Comparison of ENCODE assay signal across 28 mouse cellular contexts in the genomic region with DNA sequence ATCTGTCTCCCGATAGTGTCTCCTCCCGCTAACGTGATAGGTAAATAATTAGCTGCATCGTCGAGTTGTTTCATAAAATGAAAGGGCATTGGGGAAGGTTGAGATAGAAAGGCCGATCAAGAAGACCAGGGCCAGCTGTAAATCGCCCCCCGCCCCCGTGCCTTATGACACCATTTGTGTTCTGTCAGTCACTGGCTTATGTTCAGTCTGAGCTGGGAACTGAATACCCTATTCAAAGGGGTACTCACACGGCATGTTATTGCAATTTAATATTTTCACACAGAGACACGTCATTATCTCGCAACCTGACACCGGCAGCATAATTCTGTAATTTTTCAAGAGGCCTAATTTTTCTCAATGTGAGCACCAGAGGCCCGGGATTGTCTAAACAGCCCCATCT. TPM values are rescaled to one million over a fixed set of nuclear protein-coding genes. Genes with fewer than 3 reads are reported as not detected.
DNase-seq lines count a peak whose midpoint lies in the region; ATAC-seq and TF ChIP-seq lines count a peak whose summit lies in the region.
"Had no signal": no experiment of that assay in that cellular context is flagged by ENCODE, and none has a peak within 500 bp of the region (broad histone marks: within the 10 kb centered on the region; RNA-seq: fewer than 3 reads in every experiment).

No protein-coding gene starts in this region.

- no peaks in the 10 kb centered on the region for H3K9me3 ChIP-seq in heart, embryonic 13.5 days
- H3K9me3 ChIP-seq in lung, embryonic 14.5 days (ENCODE audit: low read depth, low read length) = no peaks in the 10 kb centered on the region
- no peaks in the 10 kb centered on the region for H3K9me3 ChIP-seq in forebrain, embryonic 12.5 days
- no peaks in the 10 kb centered on the region for H3K9me3 ChIP-seq in forebrain, postnatal 0 days (ENCODE audit: low read length)

- peaks cover 84% of the 10 kb centered on the region for H3K4me1 ChIP-seq in heart, embryonic 13.5 days
- H3K4me1 ChIP-seq in lung, embryonic 14.5 days (ENCODE audit: insufficient read depth) = 0 out of 2 replicates have a peak, but pooled peaks cover 2% of the 10 kb centered on the region
- H3K4me1 ChIP-seq in forebrain, embryonic 12.5 days = peaks cover 80% of the 10 kb centered on the region
- peaks cover 13% of the 10 kb centered on the region; the same call in 1 of the 2 replicates for H3K4me1 ChIP-seq in forebrain, postnatal 0 days (ENCODE audit: insufficient read depth)

- H3K4me3 ChIP-seq in heart, embryonic 13.5 days = no peak overlapping the region
- no peak overlapping the region for H3K4me3 ChIP-seq in lung, embryonic 14.5 days (ENCODE audit: low read depth, low read length)
- H3K4me3 ChIP-seq in forebrain, embryonic 12.5 days (replicated peaks) = no peak overlapping the region
- no peak overlapping the region for H3K4me3 ChIP-seq in forebrain, postnatal 0 days (ENCODE audit: low read depth, low read length)

- DNase-seq in heart, postnatal 14 days = no peak
- DNase-seq in lung, embryonic 14.5 days = no peak
- DNase-seq in lung, postnatal 14 days = no peak
- DNase-seq in forebrain, postnatal 0 days = no peak
- no peak for DNase-seq in left cerebral cortex, adult 11 months (ENCODE audit: low spot score)
- DNase-seq: adrenal gland, postnatal 36 days; cerebellum, adult 11-12 months; cerebellum, postnatal 14 days; kidney, adult 9 months; liver, postnatal 0 days; lung, postnatal 4 days; retina, postnatal 1 day; thymus, adult 2 months had no signal

- H3K27ac ChIP-seq in heart, embryonic 13.5 days (replicated peaks) = peak overlapping the region; percentile 60; the same call in 1 of the 2 replicates
- H3K27ac ChIP-seq in lung, embryonic 14.5 days (ENCODE audit: low read depth) = 0 out of 2 replicates have a peak overlapping the region, but pooled peaks have one; percentile 20
- 0 out of 2 replicates have a peak overlapping the region, but pooled peaks have one; percentile 31 for H3K27ac ChIP-seq in forebrain, embryonic 12.5 days
- no peak overlapping the region for H3K27ac ChIP-seq in forebrain, postnatal 0 days (ENCODE audit: low read depth, low read length)
- H3K27ac ChIP-seq: hindbrain, embryonic 14.5 days had no signal

- WGBS in heart, embryonic 13.5 days = 55% methylated on average over 14 of the region's 14 CpGs
- WGBS in lung, embryonic 14.5 days = 35% methylated on average over 14 of the region's 14 CpGs
- WGBS in forebrain, embryonic 12.5 days = 43% methylated on average over 14 of the region's 14 CpGs
- 37% methylated on average over 14 of the region's 14 CpGs for WGBS in forebrain, postnatal 0 days

- H3K36me3 ChIP-seq in heart, embryonic 13.5 days = no peaks in the 10 kb centered on the region
- H3K36me3 ChIP-seq in lung, embryonic 14.5 days (ENCODE audit: insufficient read depth) = no peaks in the 10 kb centered on the region
- no peaks in the 10 kb centered on the region for H3K36me3 ChIP-seq in forebrain, embryonic 12.5 days (replicated peaks)
- no peaks in the 10 kb centered on the region for H3K36me3 ChIP-seq in forebrain, postnatal 0 days (ENCODE audit: insufficient read depth)

- intact Hi-C loops in heart, postnatal 14 days (cut with DNase I) = no loop called here

- no peak overlapping the region for H3K4me2 ChIP-seq in heart, embryonic 13.5 days
- H3K4me2 ChIP-seq in lung, embryonic 14.5 days = no peak overlapping the region
- no peak overlapping the region for H3K4me2 ChIP-seq in forebrain, embryonic 12.5 days
- no peak overlapping the region for H3K4me2 ChIP-seq in forebrain, postnatal 0 days (ENCODE audit: low read depth)
- H3K4me2 ChIP-seq: hindbrain, embryonic 14.5 days had no signal

- H3K27me3 ChIP-seq in heart, embryonic 13.5 days (replicated peaks) = peaks cover 57% of the 10 kb centered on the region
- H3K27me3 ChIP-seq in lung, embryonic 14.5 days (ENCODE audit: insufficient read depth, low read length) = peaks cover 9% of the 10 kb centered on the region; the same call in 1 of the 2 replicates
- peaks cover 57% of the 10 kb centered on the region for H3K27me3 ChIP-seq in forebrain, embryonic 12.5 days
- H3K27me3 ChIP-seq in forebrain, postnatal 0 days (ENCODE audit: insufficient read depth, low read length) = no peaks in the 10 kb centered on the region; the same call in 1 of the 2 replicates
- H3K27me3 ChIP-seq: CH12.LX had no signal

- ATAC-seq in heart, embryonic 13.5 days (ENCODE audit: extremely low read depth, insufficient number of reproducible peaks, low FRiP score, low TSS enrichment) = no peak
- ATAC-seq in lung, embryonic 14.5 days (ENCODE audit: insufficient read depth) = no peak
- no peak for ATAC-seq in forebrain, embryonic 12.5 days (ENCODE audit: low FRiP score)
- ATAC-seq in forebrain, postnatal 0 days = 0 out of 2 replicates have a peak, but pooled peaks have one; percentile 42
- ATAC-seq: liver, postnatal 0 days had no signal

- no peak for TF ChIP-seq CTCF in lung, embryonic 14.5 days (IDR thresholded peaks at IDR 0.05; ENCODE audit: low read depth)
- TF ChIP-seq CTCF in forebrain, postnatal 0 days (IDR thresholded peaks at IDR 0.05; ENCODE audit: low read depth) = no peak

- peak overlapping the region; percentile 29; the same call in 1 of the 2 replicates for H3K9ac ChIP-seq in heart, embryonic 13.5 days
- H3K9ac ChIP-seq in lung, embryonic 14.5 days = no peak overlapping the region
- H3K9ac ChIP-seq in forebrain, embryonic 12.5 days = no peak overlapping the region
- H3K9ac ChIP-seq in forebrain, postnatal 0 days = no peak overlapping the region
- H3K9ac ChIP-seq: hindbrain, embryonic 14.5 days; liver, postnatal 0 days had no signal

RNA-seq across cellular contexts. Expression of gene Prdm16, which starts 11.0 kb away (rescaled TPM):
- polyA plus RNA-seq in heart, embryonic 13.5 days (2015; fragmentation: Nextera tagmentation; extraction: Ambion mirVana) = 15.3 and 19.3 TPM in 2 replicates
- 10 to 100 TPM; 15.7 to 18.0 TPM for total RNA-seq in heart, postnatal 14 days (2021)
- polyA plus RNA-seq in lung, embryonic 14.5 days (2014; fragmentation: Nextera tagmentation; extraction: Ambion mirVana) = 19.4 and 21.4 TPM in 2 replicates
- polyA plus RNA-seq in forebrain, embryonic 12.5 days (2016; fragmentation: Nextera tagmentation; extraction: Ambion mirVana) = 40.5 and 49.4 TPM in 2 replicates
- 9.8 and 10.7 TPM in 2 replicates for total RNA-seq in forebrain, postnatal 0 days (2014; rRNA removed)
- polyA plus RNA-seq in forebrain, postnatal 0 days (2015; fragmentation: Nextera tagmentation; extraction: Ambion mirVana) = 7.8 and 16.3 TPM in 2 replicates
- total RNA-seq: CH12.LX, MEL had no signal

RNA-seq across cellular contexts. Expression of gene Actrt2, which starts 42.0 kb away (rescaled TPM):
- not detected in 2 replicates for polyA plus RNA-seq in heart, embryonic 13.5 days (2015; fragmentation: Nextera tagmentation; extraction: Ambion mirVana)
- not detected for total RNA-seq in heart, postnatal 14 days (2021)
- polyA plus RNA-seq in lung, embryonic 14.5 days (2014; fragmentation: Nextera tagmentation; extraction: Ambion mirVana) = not detected in 2 replicates
- polyA plus RNA-seq in forebrain, embryonic 12.5 days (2016; fragmentation: Nextera tagmentation; extraction: Ambion mirVana) = not detected in 2 replicates
- total RNA-seq in forebrain, postnatal 0 days (2014; rRNA removed) = not detected in 2 replicates
- not detected in 2 replicates for polyA plus RNA-seq in forebrain, postnatal 0 days (2015; fragmentation: Nextera tagmentation; extraction: Ambion mirVana)
- total RNA-seq: adrenal gland, postnatal 36 days; CH12.LX; gastrocnemius, adult 8-10 months; granulocyte monocyte progenitor cell, adult 5-6 weeks; layer of hippocampus, postnatal 25 days; left cerebral cortex, postnatal 14 days; liver, adult 2 months; MEL had no signal
- polyA plus RNA-seq: frontal cortex, adult 2 months; heart, embryonic 16.5 days; hindbrain, embryonic 14.5 days; intestine, embryonic 14.5 days; large intestine, adult 2 months; liver, adult 2 months; liver, postnatal 0 days; stomach, embryonic 16.5 days had no signal
